Mouse (Mus musculus): Measurements from ENCODE around the gene Cops2. TPM values are rescaled to one million over a fixed set of nuclear protein-coding genes. Genes with fewer than 3 reads are reported as not detected.

The Cops2 gene
- total RNA-seq, 2 experiments from 2014 or later, result 91.8 to 92.1 TPM

DNA sequence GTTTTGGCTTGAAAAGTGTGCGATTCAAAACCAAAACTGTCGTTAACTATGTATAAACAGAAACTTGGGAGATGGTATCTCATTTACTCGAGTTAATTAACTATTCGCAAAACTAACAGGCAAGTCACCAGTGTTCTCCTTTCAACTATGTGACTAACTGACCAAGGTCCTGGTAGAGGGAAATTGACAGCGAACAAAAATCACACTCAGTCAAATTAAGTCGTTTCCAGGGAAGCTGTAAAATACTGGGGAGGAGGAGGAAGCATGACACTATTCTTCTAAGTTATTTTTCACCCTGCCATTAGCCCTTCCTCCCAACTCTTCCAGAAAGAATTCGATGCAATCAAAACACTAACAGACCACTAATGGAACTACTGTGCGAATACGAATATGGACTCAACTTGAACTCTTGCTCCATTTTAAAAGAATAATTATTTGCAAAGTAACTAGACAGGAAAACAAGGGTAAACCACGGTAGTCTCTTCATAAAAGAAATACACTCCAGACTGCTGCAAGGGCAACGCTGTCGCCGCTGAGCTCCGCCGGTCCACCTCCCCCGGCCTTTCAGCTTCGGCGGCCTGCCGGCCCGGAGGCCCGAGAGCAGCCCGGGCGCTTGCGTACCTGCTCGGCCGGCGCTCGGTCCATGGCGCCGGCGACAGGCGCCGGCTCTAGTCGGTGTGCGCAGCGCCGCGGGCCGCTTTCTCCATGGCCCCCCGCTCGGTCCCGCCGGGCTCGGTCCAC lies 76.8 kb downstream of the Cops2 start:
- no peak for DNase-seq

- no peak for DNase-seq
Observed at GRCm38 (mm10) chr2:125781006-125781405, 77.9 kb downstream of the Cops2 start.

Other genes with a start within 250 kb of the Cops2 start
- 1 to 10 TPM; 1.1 TPM for gene Cep152, start 234.0 kb downstream of the Cops2 start, total RNA-seq (2021)
- gene Eid1, start 186.0 kb downstream of the Cops2 start, total RNA-seq (2021), result 10 to 100 TPM; 27.8 to 35.7 TPM
- 1 to 10 TPM; 1.9 to 2.0 TPM for gene Shc4, start 135.0 kb downstream of the Cops2 start, total RNA-seq (2021)
- gene Secisbp2l, start 76.3 kb downstream of the Cops2 start, total RNA-seq (2021), result 10 to 100 TPM; 15.6 to 17.5 TPM
- gene Galk2, start within 50 bp of the Cops2 start, total RNA-seq (2021), result 1 to 10 TPM; 4.0 to 5.3 TPM
- 1 to 10 TPM; 2.9 to 3.3 TPM for gene Fgf7, start 175.5 kb upstream of the Cops2 start, total RNA-seq (2021)